Mouse (Mus musculus): ENCODE measurements at regions not wholly inside any gene's neighbourhood (a gene's known extent, or its start where the extent isn't known, plus 50 kb on each side); places are given as distances from the start of the nearest gene placed in this dataset.

- Histone ChIP-seq H3K4me1 (no peaks in the 10 kb centered on the region), H3K27me3 (replicated peaks) (no peaks in the 10 kb centered on the region), H3K36me3 (no peaks in the 10 kb centered on the region), H3K4me2 (replicated peaks) (no peak overlapping the region), H3K9ac (no peak overlapping the region), H3K4me3 (no peak overlapping the region), H3K9me3 (no peaks in the 10 kb centered on the region), H3K27ac (no peak overlapping the region)
- 88% methylated on average over 8 of the region's 8 CpGs for WGBS
- ATAC-seq (ENCODE audit: low FRiP score, low read depth): no peak
Observed at GRCm38 (mm10) chr4:125765171-125765570, 259.2 kb upstream of the Csf3r start.

DNA sequence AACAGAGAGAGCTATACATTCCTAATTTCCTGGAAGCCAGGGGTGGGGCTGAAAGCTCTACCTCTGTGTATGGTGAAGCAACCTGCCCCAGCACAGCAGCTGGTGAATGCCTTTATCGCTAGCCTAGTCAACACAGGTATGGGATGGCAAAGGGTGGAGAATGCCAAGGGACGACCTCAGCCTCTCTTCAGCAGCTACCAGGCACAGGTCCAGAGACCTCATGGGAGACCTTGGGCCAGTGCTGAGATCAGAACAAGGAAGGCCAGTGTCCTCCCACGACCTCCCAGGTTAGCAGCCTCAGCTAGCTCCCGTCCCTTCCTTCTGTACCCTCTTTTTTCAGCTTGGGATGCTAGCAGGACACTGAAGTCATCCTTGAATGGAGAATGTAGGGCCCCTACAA, 247.2 kb upstream of the Csf3r start:
- Histone ChIP-seq H3K9ac (no peak overlapping the region), H3K9me3 (no peaks in the 10 kb centered on the region), H3K36me3 (no peaks in the 10 kb centered on the region), H3K27me3 (replicated peaks) (no peaks in the 10 kb centered on the region; the same call in 1 of the 2 replicates), H3K4me1 (peaks cover 21% of the 10 kb centered on the region), H3K4me3 (no peak overlapping the region), H3K4me2 (replicated peaks) (no peak overlapping the region), H3K27ac (no peak overlapping the region)
- 78% methylated on average over 4 of the region's 4 CpGs for WGBS
- ATAC-seq (ENCODE audit: low FRiP score, low read depth): no peak

DNA sequence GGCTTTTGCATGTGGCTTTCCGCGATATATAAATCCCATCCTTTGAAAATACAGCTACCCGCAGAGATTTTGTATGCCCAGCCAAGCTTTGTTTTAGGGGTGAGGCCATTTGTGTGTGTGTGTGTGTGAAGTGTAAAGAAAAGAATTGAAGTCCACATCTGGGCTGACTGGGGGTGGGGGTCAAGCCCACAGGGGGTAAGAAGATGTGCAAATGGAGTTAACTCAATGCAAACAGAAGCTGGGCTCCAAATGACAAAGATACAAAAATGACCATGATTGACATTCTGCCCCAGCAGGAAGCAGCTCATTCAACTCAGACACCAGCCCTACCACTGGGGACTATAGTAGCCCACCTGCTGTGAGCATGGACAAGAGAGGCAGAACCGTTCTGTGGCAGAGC, 244.2 kb upstream of the Csf3r start:
- Histone ChIP-seq H3K9me3 (no peaks in the 10 kb centered on the region), H3K27me3 (replicated peaks) (no peaks in the 10 kb centered on the region; the same call in 1 of the 2 replicates), H3K4me2 (replicated peaks) (no peak overlapping the region), H3K27ac (no peak overlapping the region), H3K4me3 (no peak overlapping the region), H3K4me1 (peaks cover 21% of the 10 kb centered on the region), H3K9ac (no peak overlapping the region), H3K36me3 (no peaks in the 10 kb centered on the region)
- 30% methylated on average over 4 of the region's 4 CpGs for WGBS
- no peak for ATAC-seq (ENCODE audit: low FRiP score, low read depth)

- Histone ChIP-seq H3K4me1 (peaks cover 21% of the 10 kb centered on the region), H3K36me3 (no peaks in the 10 kb centered on the region), H3K4me2 (replicated peaks) (no peak overlapping the region), H3K4me3 (no peak overlapping the region), H3K27me3 (replicated peaks) (no peaks in the 10 kb centered on the region; the same call in 1 of the 2 replicates), H3K27ac (no peak overlapping the region), H3K9me3 (no peaks in the 10 kb centered on the region), H3K9ac (no peak overlapping the region)
- WGBS: 9% methylated on average over 12 of the region's 12 CpGs
- ATAC-seq (ENCODE audit: low FRiP score, low read depth): no peak; the same call in 1 of the 2 replicates
Observed at GRCm38 (mm10) chr4:125780921-125781487, 243.3 kb upstream of the Csf3r start.

GRCm38 (mm10) chr4:125782346-125782745, 242.0 kb upstream of the Csf3r start:
- no peak overlapping the region for H3K4me2 ChIP-seq (replicated peaks)
- no peak overlapping the region for H3K4me3 ChIP-seq
- no peaks in the 10 kb centered on the region for H3K36me3 ChIP-seq
- no peaks in the 10 kb centered on the region; the same call in 1 of the 2 replicates for H3K27me3 ChIP-seq (replicated peaks)
- peaks cover 21% of the 10 kb centered on the region for H3K4me1 ChIP-seq
- no peaks in the 10 kb centered on the region for H3K9me3 ChIP-seq
- ATAC-seq (ENCODE audit: low FRiP score, low read depth): no peak
- 87% methylated on average over 3 of the region's 3 CpGs for WGBS
- no peak overlapping the region for H3K27ac ChIP-seq
- H3K9ac ChIP-seq: no peak overlapping the region

GRCm38 (mm10) chr4:125786083-125786482, 238.3 kb upstream of the Csf3r start:
- H3K4me2 ChIP-seq (replicated peaks): no peak overlapping the region
- no peaks in the 10 kb centered on the region for H3K36me3 ChIP-seq
- H3K9me3 ChIP-seq: no peaks in the 10 kb centered on the region
- no peak for ATAC-seq (ENCODE audit: low FRiP score, low read depth)
- 13% methylated on average over 3 of the region's 3 CpGs for WGBS
- H3K27me3 ChIP-seq (replicated peaks): no peaks in the 10 kb centered on the region; the same call in 1 of the 2 replicates
- H3K4me3 ChIP-seq: no peak overlapping the region
- no peak overlapping the region for H3K9ac ChIP-seq
- H3K27ac ChIP-seq: no peak overlapping the region
- peaks cover 4% of the 10 kb centered on the region; the same call in 1 of the 2 replicates for H3K4me1 ChIP-seq

GRCm38 (mm10) chr4:125794679-125795078, 229.7 kb upstream of the Csf3r start:
- Histone ChIP-seq H3K27me3 (replicated peaks) (no peaks in the 10 kb centered on the region), H3K36me3 (no peaks in the 10 kb centered on the region), H3K4me1 (no peaks in the 10 kb centered on the region), H3K4me3 (no peak overlapping the region), H3K9me3 (0 out of 2 replicates have a peak, but pooled peaks cover 4% of the 10 kb centered on the region), H3K4me2 (replicated peaks) (no peak overlapping the region), H3K27ac (no peak overlapping the region), H3K9ac (no peak overlapping the region)
- ATAC-seq (ENCODE audit: low FRiP score, low read depth): no peak
- 91% methylated on average over 4 of the region's 4 CpGs for WGBS

- Histone ChIP-seq H3K4me3 (no peak overlapping the region), H3K36me3 (no peaks in the 10 kb centered on the region), H3K4me1 (peaks cover 9% of the 10 kb centered on the region), H3K27me3 (replicated peaks) (no peaks in the 10 kb centered on the region), H3K9ac (no peak overlapping the region), H3K27ac (no peak overlapping the region), H3K9me3 (no peaks in the 10 kb centered on the region), H3K4me2 (replicated peaks) (no peak overlapping the region)
- 91% methylated on average over 4 of the region's 4 CpGs for WGBS
- ATAC-seq (ENCODE audit: low FRiP score, low read depth): no peak
Observed at GRCm38 (mm10) chr4:125807923-125808322, 216.4 kb upstream of the Csf3r start.

DNA sequence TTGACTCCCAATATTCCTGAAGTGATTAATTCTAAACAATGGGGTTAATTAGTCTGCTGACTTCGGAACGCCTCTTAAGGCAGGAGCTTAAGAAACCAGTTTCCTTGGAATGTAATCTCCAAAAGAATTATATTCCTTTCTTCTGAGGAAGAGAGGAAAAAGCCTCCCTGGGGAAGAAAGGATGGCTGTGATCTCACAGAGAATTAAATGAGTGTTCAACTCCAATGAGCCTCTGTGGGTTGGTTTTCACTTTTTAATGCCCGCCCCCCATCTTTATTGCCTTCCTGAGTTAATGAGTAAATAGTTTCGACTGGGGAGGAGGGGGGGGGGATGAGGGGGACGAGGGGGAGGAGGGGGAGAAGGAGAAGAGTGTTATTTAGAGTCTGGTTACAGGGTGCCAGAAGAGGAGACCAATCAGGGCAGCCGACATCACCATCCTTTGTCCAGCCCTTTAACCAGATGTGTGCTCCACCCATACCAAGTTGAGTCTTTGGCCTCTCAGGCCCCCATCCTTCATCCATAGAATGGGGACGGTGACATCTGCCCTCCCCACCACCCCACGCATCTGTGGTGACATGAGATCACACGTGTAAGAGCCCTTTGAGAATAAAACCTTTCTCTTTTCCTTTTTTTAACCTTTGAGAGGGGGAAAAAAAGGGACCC, 214.8 kb upstream of the Csf3r start:
- WGBS: 5% methylated on average over 9 of the region's 9 CpGs
- ATAC-seq (ENCODE audit: low FRiP score, low read depth): peak; percentile 41; the same call in 1 of the 2 replicates
- no peak overlapping the region for H3K9ac ChIP-seq
- peaks cover 9% of the 10 kb centered on the region for H3K4me1 ChIP-seq
- H3K27ac ChIP-seq: no peak overlapping the region
- H3K27me3 ChIP-seq (replicated peaks): no peaks in the 10 kb centered on the region
- H3K4me3 ChIP-seq: no peak overlapping the region
- H3K4me2 ChIP-seq (replicated peaks): no peak overlapping the region
- H3K36me3 ChIP-seq: no peaks in the 10 kb centered on the region
- H3K9me3 ChIP-seq: no peaks in the 10 kb centered on the region

DNA sequence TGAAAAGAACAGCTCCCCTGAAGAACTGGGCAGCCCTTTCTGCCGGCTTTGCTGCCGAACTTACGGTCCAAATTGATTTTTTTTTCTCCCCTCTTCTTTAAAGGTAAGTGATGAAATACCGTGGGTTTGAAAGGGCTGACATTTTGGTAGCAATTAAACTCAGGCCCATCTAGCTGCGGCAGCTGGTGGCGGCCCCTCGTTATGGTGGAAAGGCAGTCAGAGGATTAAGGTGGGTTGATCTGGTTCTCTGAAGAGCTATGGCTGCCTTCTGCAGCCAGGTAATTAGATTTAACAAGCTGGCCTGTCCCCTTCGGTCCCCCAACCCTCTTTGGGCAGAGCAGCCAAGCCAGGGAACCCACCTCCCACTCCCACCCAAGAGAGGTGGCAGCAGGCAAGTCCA, 214.1 kb upstream of the Csf3r start:
- H3K27me3 ChIP-seq (replicated peaks): no peaks in the 10 kb centered on the region
- no peak overlapping the region for H3K4me2 ChIP-seq (replicated peaks)
- peaks cover 9% of the 10 kb centered on the region for H3K4me1 ChIP-seq
- H3K36me3 ChIP-seq: no peaks in the 10 kb centered on the region
- H3K9me3 ChIP-seq: no peaks in the 10 kb centered on the region
- H3K4me3 ChIP-seq: no peak overlapping the region
- no peak for ATAC-seq (ENCODE audit: low FRiP score, low read depth)
- no peak overlapping the region for H3K9ac ChIP-seq
- 24% methylated on average over 8 of the region's 8 CpGs for WGBS
- no peak overlapping the region for H3K27ac ChIP-seq

DNA sequence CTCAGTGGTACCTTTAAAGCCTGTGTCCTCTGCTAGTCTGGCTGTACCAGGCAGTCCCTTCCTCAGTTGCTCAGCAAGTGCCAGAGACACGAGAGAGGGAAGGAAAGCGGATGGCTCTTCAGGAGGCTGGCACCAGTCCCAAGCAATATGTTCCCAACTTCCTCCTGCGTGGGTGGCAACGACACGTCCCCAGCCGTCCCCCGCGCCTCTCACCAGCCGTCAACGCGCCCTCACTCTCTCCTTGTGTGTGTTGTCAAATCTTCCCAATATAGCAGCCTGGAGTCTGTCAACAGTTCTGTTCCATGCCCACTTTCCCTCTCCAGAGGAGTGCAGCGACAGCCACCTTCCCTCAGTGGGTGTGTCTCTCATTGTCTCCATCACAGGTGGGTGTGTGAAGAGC, 210.0 kb upstream of the Csf3r start:
- no peak overlapping the region for H3K4me3 ChIP-seq
- no peak overlapping the region for H3K4me2 ChIP-seq (replicated peaks)
- H3K9ac ChIP-seq: no peak overlapping the region
- no peaks in the 10 kb centered on the region for H3K36me3 ChIP-seq
- 88% methylated on average over 12 of the region's 12 CpGs for WGBS
- H3K27me3 ChIP-seq (replicated peaks): no peaks in the 10 kb centered on the region; the same call in none of the 2 replicates
- H3K4me1 ChIP-seq: peaks cover 9% of the 10 kb centered on the region
- no peaks in the 10 kb centered on the region for H3K9me3 ChIP-seq
- H3K27ac ChIP-seq: no peak overlapping the region
- ATAC-seq (ENCODE audit: low FRiP score, low read depth): no peak

DNA sequence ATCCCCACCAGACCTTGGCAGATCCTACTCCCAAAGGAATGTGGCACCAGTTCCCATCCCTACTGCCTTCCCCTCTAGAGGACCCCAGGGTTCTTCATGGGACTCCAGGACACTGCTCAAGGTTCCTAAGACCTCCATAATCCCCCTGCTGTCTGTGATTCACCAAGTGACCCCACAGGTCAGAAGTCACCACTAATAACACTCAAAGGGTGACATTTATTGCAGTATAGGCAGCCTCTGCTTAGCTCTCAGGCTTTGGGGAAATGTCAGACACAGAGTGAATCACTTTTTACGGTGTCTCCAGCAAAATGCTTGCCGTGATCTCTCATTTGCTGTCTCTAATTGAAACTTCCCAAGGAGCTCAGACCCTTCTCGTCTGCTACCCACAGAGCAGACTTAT, 209.1 kb upstream of the Csf3r start:
- no peak for ATAC-seq (ENCODE audit: low FRiP score, low read depth)
- no peaks in the 10 kb centered on the region; the same call in none of the 2 replicates for H3K27me3 ChIP-seq (replicated peaks)
- no peak overlapping the region for H3K27ac ChIP-seq
- 9% methylated on average over 3 of the region's 3 CpGs for WGBS
- no peaks in the 10 kb centered on the region for H3K9me3 ChIP-seq
- no peaks in the 10 kb centered on the region for H3K36me3 ChIP-seq
- no peak overlapping the region for H3K4me3 ChIP-seq
- no peak overlapping the region for H3K9ac ChIP-seq
- H3K4me2 ChIP-seq (replicated peaks): no peak overlapping the region
- H3K4me1 ChIP-seq: peaks cover 3% of the 10 kb centered on the region

- Histone ChIP-seq H3K9ac (no peak overlapping the region), H3K4me3 (no peak overlapping the region), H3K4me2 (replicated peaks) (no peak overlapping the region), H3K4me1 (no peaks in the 10 kb centered on the region), H3K27ac (no peak overlapping the region), H3K36me3 (no peaks in the 10 kb centered on the region), H3K27me3 (replicated peaks) (no peaks in the 10 kb centered on the region; the same call in 1 of the 2 replicates), H3K9me3 (no peaks in the 10 kb centered on the region)
- ATAC-seq (ENCODE audit: low FRiP score, low read depth): no peak
- WGBS: 62% methylated on average over 3 of the region's 3 CpGs
Observed at GRCm38 (mm10) chr4:125824525-125824924, 199.8 kb upstream of the Csf3r start.

Data from neural tube, embryonic 12.5 days (tissue).